Mouse (Mus musculus): ENCODE results near the gene Cradd. TPM values are rescaled to one million over a fixed set of nuclear protein-coding genes. Genes with fewer than 3 reads are reported as not detected.

Gene Cradd
- polyA plus RNA-seq, 1 experiment from 2014 or later = 9.8 TPM

GRCm38 (mm10) chr10:95140191-95140590 lies 183.7 kb downstream of the Cradd start:
- Histone ChIP-seq H3K4me3 (ENCODE audit: low read depth, low read length) (no peak overlapping the region), H3K4me1 (replicated peaks; ENCODE audit: control insufficient read depth, insufficient read depth) (peaks cover 21% of the 10 kb centered on the region), H3K9me3 (ENCODE audit: control insufficient read depth, low read length) (no peaks in the 10 kb centered on the region), H3K9ac (ENCODE audit: low read length) (no peak overlapping the region), H3K27ac (replicated peaks) (no peak overlapping the region), H3K4me2 (replicated peaks; ENCODE audit: low read depth) (no peak overlapping the region), H3K36me3 (ENCODE audit: control insufficient read depth, insufficient read depth, low read length) (no peaks in the 10 kb centered on the region), H3K27me3 (ENCODE audit: control insufficient read depth, insufficient read depth, low read length) (no peaks in the 10 kb centered on the region)
- DNase-seq (ENCODE audit: low spot score) (no peak), ATAC-seq (ENCODE audit: low FRiP score, low TSS enrichment) (no peak)
- no peak for TF ChIP-seq EP300 (optimal IDR thresholded peaks at IDR 0.05)
- no peak for TF ChIP-seq CTCF (IDR thresholded peaks at IDR 0.05; ENCODE audit: low read depth)

GRCm38 (mm10) chr10:95139645-95140044 lies 184.3 kb downstream of the Cradd start:
- Histone ChIP-seq H3K4me2 (replicated peaks; ENCODE audit: low read depth) (no peak overlapping the region), H3K4me3 (ENCODE audit: low read depth, low read length) (no peak overlapping the region), H3K9ac (ENCODE audit: low read length) (no peak overlapping the region), H3K36me3 (ENCODE audit: control insufficient read depth, insufficient read depth, low read length) (no peaks in the 10 kb centered on the region), H3K27ac (replicated peaks) (peak overlapping the region; percentile 67), H3K4me1 (replicated peaks; ENCODE audit: control insufficient read depth, insufficient read depth) (peaks cover 21% of the 10 kb centered on the region), H3K27me3 (ENCODE audit: control insufficient read depth, insufficient read depth, low read length) (no peaks in the 10 kb centered on the region), H3K9me3 (ENCODE audit: control insufficient read depth, low read length) (no peaks in the 10 kb centered on the region)
- no peak for TF ChIP-seq EP300 (optimal IDR thresholded peaks at IDR 0.05)
- TF ChIP-seq CTCF (IDR thresholded peaks at IDR 0.05; ENCODE audit: low read depth) = no peak
- ATAC-seq (ENCODE audit: low FRiP score, low TSS enrichment) (peak; percentile 27; the same call in 1 of the 2 replicates), DNase-seq (ENCODE audit: low spot score) (no peak)
- WGBS = 46% methylated on average over 8 of the region's 8 CpGs

- no peak overlapping the region for H3K27ac ChIP-seq (replicated peaks)
- ATAC-seq (ENCODE audit: low FRiP score, low TSS enrichment) = no peak
- H3K27me3 ChIP-seq (ENCODE audit: control insufficient read depth, insufficient read depth, low read length) = no peaks in the 10 kb centered on the region
- no peaks in the 10 kb centered on the region for H3K9me3 ChIP-seq (ENCODE audit: control insufficient read depth, low read length)
- no peak overlapping the region for H3K9ac ChIP-seq (ENCODE audit: low read length)
- no peak overlapping the region for H3K4me2 ChIP-seq (replicated peaks; ENCODE audit: low read depth)
- TF ChIP-seq EP300 (optimal IDR thresholded peaks at IDR 0.05) = no peak
- no peak for TF ChIP-seq CTCF (IDR thresholded peaks at IDR 0.05; ENCODE audit: low read depth)
- no peaks in the 10 kb centered on the region for H3K4me1 ChIP-seq (replicated peaks; ENCODE audit: control insufficient read depth, insufficient read depth)
- H3K36me3 ChIP-seq (ENCODE audit: control insufficient read depth, insufficient read depth, low read length) = no peaks in the 10 kb centered on the region
- DNase-seq (ENCODE audit: low spot score) = no peak
- no peak overlapping the region for H3K4me3 ChIP-seq (ENCODE audit: low read depth, low read length)
- WGBS = 60% methylated on average over 4 of the region's 4 CpGs
These were observed 190.9 kb downstream of the Cradd start for GRCm38 (mm10) chr10:95133057-95133456.

Other genes starting within 250 kb of the Cradd start
- 90.4 and 92.3 TPM in 2 replicates for gene Socs2, start 93.0 kb upstream of the Cradd start, polyA plus RNA-seq (2015; fragmentation: Nextera tagmentation; extraction: Ambion mirVana)
- gene Mrpl42, start 177.8 kb upstream of the Cradd start, polyA plus RNA-seq (2015; fragmentation: Nextera tagmentation; extraction: Ambion mirVana) = 277 and 291 TPM in 2 replicates
- gene Ube2n, start 191.0 kb upstream of the Cradd start, polyA plus RNA-seq (2015; fragmentation: Nextera tagmentation; extraction: Ambion mirVana) = 229 and 231 TPM in 2 replicates
- 46.1 and 47.5 TPM in 2 replicates for gene Nudt4, start 240.0 kb upstream of the Cradd start, polyA plus RNA-seq (2015; fragmentation: Nextera tagmentation; extraction: Ambion mirVana)